Mouse (Mus musculus): ENCODE data around the gene Pid1. TPM values are rescaled to one million over a fixed set of nuclear protein-coding genes. Genes with fewer than 3 reads are reported as not detected.
A peak's percentile ranks its signal among the peaks of the same experiment; 100 is the strongest.

Pid1 gene
- polyA plus RNA-seq, 1 experiment from 2014 or later, result 42.2 TPM

DNA sequence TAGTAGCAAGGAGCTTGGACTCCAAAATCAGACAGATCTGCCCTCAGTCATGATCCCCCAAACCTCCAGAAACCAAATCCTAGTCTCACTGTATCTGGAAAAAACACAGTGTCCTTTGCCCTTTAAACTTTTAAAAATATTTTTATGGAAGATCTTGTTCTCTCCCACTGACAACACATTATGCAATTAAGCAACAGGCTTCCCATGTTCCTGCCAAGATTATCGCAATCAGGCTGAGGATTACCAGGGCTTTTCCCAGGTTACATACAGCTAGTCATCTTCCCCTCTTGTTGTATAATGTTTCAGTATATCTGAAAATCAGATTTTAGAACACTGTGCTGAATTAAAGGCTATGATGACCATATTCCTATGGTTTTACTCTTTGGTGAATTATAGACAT lies 64.3 kb downstream of the Pid1 start:
- ATAC-seq, result no peak
- H3K9ac ChIP-seq (ENCODE audit: low read length), result no peak overlapping the region
- H3K27me3 ChIP-seq (replicated peaks; ENCODE audit: control insufficient read depth, insufficient read depth, low read length), result no peaks in the 10 kb centered on the region
- H3K36me3 ChIP-seq (ENCODE audit: control insufficient read depth, insufficient read depth, low read length), result no peaks in the 10 kb centered on the region
- no peaks in the 10 kb centered on the region for H3K4me1 ChIP-seq (ENCODE audit: control insufficient read depth, insufficient read depth, low read length)
- H3K4me2 ChIP-seq (ENCODE audit: low read length), result no peak overlapping the region
- no peak overlapping the region for H3K4me3 ChIP-seq (ENCODE audit: low read depth, low read length)
- WGBS, result 86% methylated on average over 1 of the region's 1 CpGs
- H3K9me3 ChIP-seq (replicated peaks; ENCODE audit: control insufficient read depth, low read length), result no peaks in the 10 kb centered on the region
- no peak for DNase-seq (ENCODE audit: low spot score)
- H3K27ac ChIP-seq (ENCODE audit: low read depth, low read length), result no peak overlapping the region

DNA sequence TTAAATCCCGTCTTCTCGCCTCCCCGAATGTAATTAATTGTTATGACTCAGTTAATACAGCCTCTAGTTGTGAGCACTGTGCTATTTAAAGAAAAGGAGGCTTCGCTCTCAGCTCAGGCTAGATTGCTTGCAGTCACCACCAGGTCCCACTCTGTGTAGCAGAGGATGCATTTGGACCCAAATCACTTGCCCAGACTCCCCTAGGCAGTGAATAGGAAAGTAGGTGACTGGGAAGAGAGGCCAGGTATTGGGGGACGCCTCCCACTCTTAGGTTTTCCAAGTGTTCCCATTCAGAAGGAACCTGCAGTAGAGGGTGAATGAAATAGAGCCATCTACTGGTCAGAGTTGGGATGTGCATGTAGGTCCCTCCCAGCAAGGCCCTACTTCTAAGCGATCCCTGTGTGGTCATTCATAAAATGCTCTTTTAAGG lies 77.3 kb downstream of the Pid1 start:
- peak; percentile 85 for DNase-seq (ENCODE audit: low spot score)
- no peak overlapping the region for H3K4me2 ChIP-seq (ENCODE audit: low read length)
- peak; percentile 58 for ATAC-seq

DNA sequence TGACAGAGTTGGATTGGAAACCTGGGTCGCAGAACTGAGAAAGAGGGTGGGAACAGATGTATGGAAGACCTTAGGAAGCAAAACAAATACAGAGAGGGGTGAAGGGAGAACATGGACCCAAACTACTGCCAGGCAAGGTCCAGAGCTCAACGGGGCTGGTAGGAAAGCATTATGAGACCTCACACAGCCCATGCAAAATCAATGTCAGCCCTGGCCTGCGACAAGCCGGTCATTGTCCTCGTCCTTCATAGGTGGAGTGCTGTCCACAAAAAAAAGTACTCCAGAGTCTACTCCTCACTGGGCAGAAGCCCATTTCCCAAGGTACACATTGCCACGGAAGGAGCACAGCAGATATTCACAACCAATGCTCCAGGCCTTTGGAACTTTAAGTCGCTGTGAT lies 78.4 kb downstream of the Pid1 start:
- no peak overlapping the region for H3K27ac ChIP-seq (ENCODE audit: low read depth, low read length)
- H3K27me3 ChIP-seq (replicated peaks; ENCODE audit: control insufficient read depth, insufficient read depth, low read length), result no peaks in the 10 kb centered on the region
- no peaks in the 10 kb centered on the region for H3K9me3 ChIP-seq (replicated peaks; ENCODE audit: control insufficient read depth, low read length)
- DNase-seq (ENCODE audit: low spot score) (no peak), ATAC-seq (no peak)
- no peak overlapping the region for H3K4me2 ChIP-seq (ENCODE audit: low read length)
- peaks cover 8% of the 10 kb centered on the region; the same call in 1 of the 2 replicates for H3K4me1 ChIP-seq (ENCODE audit: control insufficient read depth, insufficient read depth, low read length)
- no peaks in the 10 kb centered on the region for H3K36me3 ChIP-seq (ENCODE audit: control insufficient read depth, insufficient read depth, low read length)
- no peak overlapping the region for H3K9ac ChIP-seq (ENCODE audit: low read length)
- 86% methylated on average over 7 of the region's 7 CpGs for WGBS
- H3K4me3 ChIP-seq (ENCODE audit: low read depth, low read length), result no peak overlapping the region

More for the DNA sequence above, 77.3 kb downstream of the Pid1 start:
- Histone ChIP-seq H3K27me3 (replicated peaks; ENCODE audit: control insufficient read depth, insufficient read depth, low read length) (no peaks in the 10 kb centered on the region), H3K4me3 (ENCODE audit: low read depth, low read length) (no peak overlapping the region), H3K27ac (ENCODE audit: low read depth, low read length) (no peak overlapping the region), H3K36me3 (ENCODE audit: control insufficient read depth, insufficient read depth, low read length) (no peaks in the 10 kb centered on the region), H3K9ac (ENCODE audit: low read length) (no peak overlapping the region), H3K9me3 (replicated peaks; ENCODE audit: control insufficient read depth, low read length) (no peaks in the 10 kb centered on the region), H3K4me1 (ENCODE audit: control insufficient read depth, insufficient read depth, low read length) (peaks cover 8% of the 10 kb centered on the region; the same call in 1 of the 2 replicates)
- 29% methylated on average over 6 of the region's 6 CpGs for WGBS

DNA sequence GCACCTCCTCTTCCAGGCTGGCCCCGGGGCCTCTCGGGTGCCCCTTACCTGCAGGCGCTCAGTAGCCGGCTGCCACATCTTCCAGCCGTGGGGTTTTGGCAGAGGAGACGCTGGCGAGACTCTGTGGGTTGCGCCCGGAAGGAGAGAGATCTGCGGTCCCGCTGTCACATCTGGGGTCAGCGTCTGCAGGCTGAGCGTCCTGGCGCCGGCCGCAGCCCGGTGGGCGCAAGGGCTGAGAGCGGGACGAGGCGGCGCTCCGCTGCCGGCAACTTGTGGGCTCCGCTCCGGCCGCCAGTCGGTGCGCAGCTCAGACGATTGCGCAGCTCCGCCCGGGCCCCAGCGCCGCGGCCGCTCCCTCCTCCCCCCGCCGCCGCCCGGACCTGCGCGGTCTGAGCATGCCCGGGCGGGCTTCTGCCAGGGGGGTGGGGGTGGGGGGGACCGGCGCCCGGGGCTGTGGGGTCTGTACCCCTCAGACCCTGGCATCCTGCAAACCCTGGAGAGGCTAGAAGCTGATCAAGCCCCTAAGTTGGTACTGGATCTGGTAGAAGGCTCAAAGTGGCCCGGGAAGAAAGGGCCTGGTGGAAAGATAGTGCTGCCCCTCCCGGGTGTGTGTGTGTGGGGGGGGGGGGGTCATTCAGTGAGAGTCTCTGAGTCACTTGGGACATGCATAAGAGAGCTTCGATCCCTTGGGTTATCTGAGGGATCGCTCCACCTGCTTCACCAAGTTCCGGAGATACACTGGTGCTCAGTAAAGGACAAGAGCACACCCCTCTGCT lies 79.5 kb downstream of the Pid1 start:
- Histone ChIP-seq H3K9ac (ENCODE audit: low read length) (peak overlapping the region; percentile 86), H3K4me1 (ENCODE audit: control insufficient read depth, insufficient read depth, low read length) (peaks cover 8% of the 10 kb centered on the region; the same call in 1 of the 2 replicates), H3K27me3 (replicated peaks; ENCODE audit: control insufficient read depth, insufficient read depth, low read length) (no peaks in the 10 kb centered on the region), H3K4me3 (ENCODE audit: low read depth, low read length) (peak overlapping the region; percentile 66), H3K27ac (ENCODE audit: low read depth, low read length) (no peak overlapping the region), H3K36me3 (ENCODE audit: control insufficient read depth, insufficient read depth, low read length) (no peaks in the 10 kb centered on the region), H3K9me3 (replicated peaks; ENCODE audit: control insufficient read depth, low read length) (no peaks in the 10 kb centered on the region), H3K4me2 (ENCODE audit: low read length) (peak overlapping the region; percentile 80)
- DNase-seq (ENCODE audit: low spot score), result peak; percentile 72
- peak; percentile 91 for ATAC-seq
- WGBS, result 5% methylated on average over 44 of the region's 53 CpGs

DNA sequence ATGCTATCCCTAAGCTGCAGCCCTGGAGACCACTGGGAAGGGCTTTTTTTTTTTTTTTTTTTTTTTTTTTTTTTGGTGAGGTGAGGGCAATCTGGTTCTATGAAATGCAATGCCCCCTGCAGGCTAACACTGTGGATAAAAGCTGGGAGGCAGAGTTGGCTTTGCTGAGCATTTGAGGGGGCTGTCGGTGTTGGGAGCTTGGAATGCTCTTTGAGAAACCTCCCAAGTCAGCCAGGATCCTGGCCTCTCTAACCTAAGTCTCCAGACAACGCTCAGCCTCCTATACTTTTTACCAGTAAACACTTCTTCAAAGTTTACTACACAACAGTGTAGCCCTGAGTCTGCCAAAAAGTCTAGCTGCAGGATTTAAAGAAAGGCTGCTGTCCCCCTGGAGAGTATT lies 80.9 kb downstream of the Pid1 start:
- Histone ChIP-seq H3K27ac (ENCODE audit: low read depth, low read length) (no peak overlapping the region), H3K4me3 (ENCODE audit: low read depth, low read length) (peak overlapping the region; percentile 66), H3K4me1 (ENCODE audit: control insufficient read depth, insufficient read depth, low read length) (peaks cover 8% of the 10 kb centered on the region; the same call in 1 of the 2 replicates), H3K27me3 (replicated peaks; ENCODE audit: control insufficient read depth, insufficient read depth, low read length) (no peaks in the 10 kb centered on the region), H3K9me3 (replicated peaks; ENCODE audit: control insufficient read depth, low read length) (no peaks in the 10 kb centered on the region), H3K9ac (ENCODE audit: low read length) (peak overlapping the region; percentile 86), H3K36me3 (ENCODE audit: control insufficient read depth, insufficient read depth, low read length) (no peaks in the 10 kb centered on the region), H3K4me2 (ENCODE audit: low read length) (peak overlapping the region; percentile 80)
- 7% methylated on average over 2 of the region's 2 CpGs for WGBS
- DNase-seq (ENCODE audit: low spot score), result peak; percentile 59
- no peak for ATAC-seq

DNA sequence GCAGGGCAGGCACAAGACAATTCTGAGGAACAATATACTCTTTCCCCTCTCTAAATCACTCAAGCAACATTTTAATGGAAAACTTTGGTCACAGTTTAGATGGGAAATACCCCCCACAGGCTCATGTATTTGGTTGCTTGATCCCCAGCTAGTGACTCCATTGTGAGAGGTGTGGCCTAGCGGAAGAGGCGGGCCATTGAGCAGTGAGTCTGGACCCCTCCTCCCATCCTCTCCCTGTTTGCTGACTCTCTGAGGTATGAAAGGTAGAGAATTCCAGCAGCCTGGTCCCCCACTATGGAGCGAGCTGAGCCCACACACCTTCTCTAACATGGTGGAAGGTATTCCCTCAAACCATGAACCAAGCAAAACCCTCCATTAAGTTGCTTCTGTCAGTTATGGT lies 83.8 kb downstream of the Pid1 start:
- no peak for ATAC-seq
- H3K4me3 ChIP-seq (ENCODE audit: low read depth, low read length), result no peak overlapping the region
- no peaks in the 10 kb centered on the region for H3K9me3 ChIP-seq (replicated peaks; ENCODE audit: control insufficient read depth, low read length)
- H3K4me2 ChIP-seq (ENCODE audit: low read length), result no peak overlapping the region
- no peak overlapping the region for H3K9ac ChIP-seq (ENCODE audit: low read length)
- peaks cover 5% of the 10 kb centered on the region; the same call in 1 of the 2 replicates for H3K4me1 ChIP-seq (ENCODE audit: control insufficient read depth, insufficient read depth, low read length)
- 87% methylated on average over 3 of the region's 3 CpGs for WGBS
- H3K27ac ChIP-seq (ENCODE audit: low read depth, low read length), result no peak overlapping the region
- DNase-seq (ENCODE audit: low spot score), result no peak
- no peaks in the 10 kb centered on the region for H3K36me3 ChIP-seq (ENCODE audit: control insufficient read depth, insufficient read depth, low read length)
- no peaks in the 10 kb centered on the region for H3K27me3 ChIP-seq (replicated peaks; ENCODE audit: control insufficient read depth, insufficient read depth, low read length)

DNA sequence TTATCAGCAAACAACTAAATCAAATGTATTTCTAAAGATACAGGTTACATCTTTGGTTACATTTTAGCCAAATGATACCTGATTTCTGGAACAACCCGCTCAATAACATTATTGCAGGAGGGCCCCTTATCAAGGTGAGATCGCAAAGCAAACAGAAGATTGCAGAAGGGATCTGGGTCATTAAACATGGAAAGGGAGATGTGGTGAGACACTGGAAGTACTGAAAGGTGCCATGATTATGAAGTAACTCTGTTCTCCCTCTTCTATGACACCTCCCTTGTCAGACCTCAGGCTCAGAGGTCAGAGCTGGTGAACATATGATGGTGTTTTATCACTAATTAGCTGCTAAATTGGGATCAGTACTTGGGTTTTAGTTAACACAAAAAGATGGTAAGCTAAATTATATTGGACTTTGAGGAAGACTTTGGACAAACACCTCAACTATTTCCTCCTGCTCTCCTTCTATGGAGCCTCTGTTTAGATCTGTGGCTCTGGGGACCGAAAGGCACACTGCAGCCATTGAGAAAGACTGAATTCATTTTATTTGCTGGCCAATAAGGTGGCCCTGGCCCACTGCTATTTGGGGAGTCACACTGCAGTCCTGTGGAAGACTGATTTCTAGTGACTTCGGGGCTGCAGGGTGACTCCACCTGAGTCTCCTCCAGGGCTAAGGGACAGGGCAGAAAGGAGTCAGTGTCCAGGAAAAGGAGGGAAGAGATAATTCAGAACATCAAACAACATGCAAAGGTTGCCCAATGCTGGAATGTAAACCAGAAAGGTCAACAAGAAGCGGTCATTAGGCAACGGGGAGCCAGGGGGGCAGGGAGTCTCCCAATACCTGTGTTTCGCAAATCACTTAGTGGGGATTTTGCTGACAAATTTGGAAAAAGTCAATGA lies 85.4 kb downstream of the Pid1 start:
- no peak for ATAC-seq
- Histone ChIP-seq H3K27me3 (replicated peaks; ENCODE audit: control insufficient read depth, insufficient read depth, low read length) (no peaks in the 10 kb centered on the region), H3K4me3 (ENCODE audit: low read depth, low read length) (no peak overlapping the region), H3K27ac (ENCODE audit: low read depth, low read length) (no peak overlapping the region), H3K36me3 (ENCODE audit: control insufficient read depth, insufficient read depth, low read length) (no peaks in the 10 kb centered on the region), H3K9ac (ENCODE audit: low read length) (no peak overlapping the region), H3K9me3 (replicated peaks; ENCODE audit: control insufficient read depth, low read length) (no peaks in the 10 kb centered on the region), H3K4me2 (ENCODE audit: low read length) (no peak overlapping the region), H3K4me1 (ENCODE audit: control insufficient read depth, insufficient read depth, low read length) (peaks cover 4% of the 10 kb centered on the region; the same call in 1 of the 2 replicates)
- DNase-seq (ENCODE audit: low spot score), result no peak
- WGBS, result 90% methylated on average over 7 of the region's 7 CpGs

DNA sequence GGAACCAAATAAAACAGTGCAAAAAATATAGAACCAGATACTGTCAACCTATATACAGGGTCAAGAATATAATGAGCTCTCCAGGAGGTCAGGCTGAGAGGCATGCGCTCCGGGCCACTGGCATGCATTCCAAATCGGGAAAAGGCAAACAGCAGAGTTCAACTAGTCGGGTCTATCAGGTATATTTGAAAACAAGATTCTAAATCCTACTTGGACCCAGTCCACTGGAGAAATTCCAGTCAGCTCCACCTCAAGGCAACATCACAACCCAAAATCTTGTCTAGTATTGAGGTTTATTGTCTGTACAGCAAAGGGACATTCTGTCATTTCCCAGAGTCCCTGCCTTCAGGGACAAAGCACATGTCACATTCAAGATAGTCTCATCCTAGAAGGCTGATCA lies 91.0 kb downstream of the Pid1 start:
- Histone ChIP-seq H3K36me3 (ENCODE audit: control insufficient read depth, insufficient read depth, low read length) (no peaks in the 10 kb centered on the region), H3K4me3 (ENCODE audit: low read depth, low read length) (no peak overlapping the region), H3K4me1 (ENCODE audit: control insufficient read depth, insufficient read depth, low read length) (no peaks in the 10 kb centered on the region), H3K9ac (ENCODE audit: low read length) (no peak overlapping the region), H3K27ac (ENCODE audit: low read depth, low read length) (no peak overlapping the region), H3K9me3 (replicated peaks; ENCODE audit: control insufficient read depth, low read length) (no peaks in the 10 kb centered on the region), H3K27me3 (replicated peaks; ENCODE audit: control insufficient read depth, insufficient read depth, low read length) (no peaks in the 10 kb centered on the region), H3K4me2 (ENCODE audit: low read length) (no peak overlapping the region)
- ATAC-seq (no peak), DNase-seq (ENCODE audit: low spot score) (no peak)
- WGBS, result 76% methylated on average over 4 of the region's 4 CpGs

Data from forebrain, embryonic 14.5 days (tissue).